Mouse (Mus musculus) heart, adult 8-10 months (tissue): ENCODE data around the gene Gm49027. TPM values are rescaled to one million over a fixed set of nuclear protein-coding genes. Genes with fewer than 3 reads are reported as not detected.
A peak's percentile ranks its signal among the peaks of the same experiment; 100 is the strongest.
"Not testable (repeated sequence)": the region's sequence is repeated elsewhere in the genome, so short reads cannot be mapped to it uniquely, and the experiment has no call there.

Experiments
- DNase-seq: peaks from one replicate; pipeline ENCODE4 v3.0.0; 2022; ENCODE audit warnings: low spot score
- total RNA-seq, 4 experiments: library from RNA; stranded (reverse); gene quantifications; 2 replicates each; pipeline ENCODE4 v1.2.4; 2022

The Gm49027 gene
- total RNA-seq, result under 1 TPM in 2 of 4 experiments, not detected in 2; 0.19 to 0.35 TPM

GRCm38 (mm10) chr5:123525281-123525680 is at the start of gene Gm49027:
TSS of gene Gm49027 (minus strand) at chr5:123525488.
- no peak for DNase-seq

- no peak for DNase-seq
Observed at GRCm38 (mm10) chr5:123573362-123573761, 48.1 kb upstream of the Gm49027 start.

GRCm38 (mm10) chr5:123572357-123573186 is 47.3 kb upstream of the Gm49027 start, which contains the start of gene Vps33a:
TSS of gene Vps33a (minus strand) at chr5:123573038.
- peak; percentile 95 for DNase-seq

GRCm38 (mm10) chr5:123561128-123561527 is 35.8 kb upstream of the Gm49027 start:
- DNase-seq, result no peak

- no peak for DNase-seq
Observed at GRCm38 (mm10) chr5:123559588-123559987, 34.3 kb upstream of the Gm49027 start.

GRCm38 (mm10) chr5:123556451-123556850 is 31.2 kb upstream of the Gm49027 start:
- DNase-seq, result peak; percentile 44

GRCm38 (mm10) chr5:123555693-123556092 is 30.4 kb upstream of the Gm49027 start:
- DNase-seq, result no peak

GRCm38 (mm10) chr5:123533801-123534200 is 8.5 kb upstream of the Gm49027 start:
- DNase-seq, result no peak

- no peak for DNase-seq
Observed at GRCm38 (mm10) chr5:123530056-123530455, 4.8 kb upstream of the Gm49027 start.

- no peak for DNase-seq
Observed at GRCm38 (mm10) chr5:123528641-123529040, 3.4 kb upstream of the Gm49027 start.

- DNase-seq, result no peak
Observed at GRCm38 (mm10) chr5:123525916-123526495, 718 bp upstream of the Gm49027 start.

- no peak for DNase-seq
Observed at GRCm38 (mm10) chr5:123524393-123524750, 916 bp downstream of the Gm49027 start.

GRCm38 (mm10) chr5:123523692-123524392 is 1.4 kb downstream of the Gm49027 start, which contains the start of gene Diablo:
TSS of gene Diablo (minus strand) at chr5:123524176.
- DNase-seq, result peak; percentile 98

- no peak for DNase-seq
Observed at GRCm38 (mm10) chr5:123522166-123522565, 3.1 kb downstream of the Gm49027 start.

- DNase-seq, result no peak
Observed at GRCm38 (mm10) chr5:123521621-123522020, 3.7 kb downstream of the Gm49027 start.

- no peak for DNase-seq
Observed at GRCm38 (mm10) chr5:123520666-123521065, 4.6 kb downstream of the Gm49027 start.

GRCm38 (mm10) chr5:123514871-123515270 is 10.4 kb downstream of the Gm49027 start:
- DNase-seq, result no peak

GRCm38 (mm10) chr5:123512102-123512501 is 13.2 kb downstream of the Gm49027 start:
- DNase-seq, result no peak

- DNase-seq, result not testable (repeated sequence)
Observed at GRCm38 (mm10) chr5:123511426-123511825, 13.9 kb downstream of the Gm49027 start.

GRCm38 (mm10) chr5:123510160-123510559 is 15.1 kb downstream of the Gm49027 start, which contains the start of gene B3gnt4:
TSS of gene B3gnt4 (plus strand) at chr5:123510460.
- DNase-seq, result no peak

GRCm38 (mm10) chr5:123508921-123509320 is 16.4 kb downstream of the Gm49027 start:
- DNase-seq, result no peak
